In genomic region chr16:90727233-90728115, GRCm38 (mm10) we compare ENCODE assay signal across 8 mouse cellular contexts. TPM values are rescaled to one million over a fixed set of nuclear protein-coding genes. Genes with fewer than 3 reads are reported as not detected.
DNase-seq lines count a peak whose midpoint lies in the region; ATAC-seq and TF ChIP-seq lines count a peak whose summit lies in the region.

TSS of gene Mis18a (minus strand) at chr16:90727404.

- 0 out of 2 replicates have a peak, but pooled peaks have one; percentile 11 for TF ChIP-seq CTCF in bone marrow, adult 2 months (IDR thresholded peaks at IDR 0.05; ENCODE audit: control insufficient read depth, insufficient read depth, low read length)
- TF ChIP-seq CTCF in midbrain, postnatal 0 days (IDR thresholded peaks at IDR 0.05): peak; percentile 43

- peak within 1 kb of the TSS; percentile 62 for H3K27ac ChIP-seq in bone marrow, adult 2 months (ENCODE audit: control insufficient read depth, insufficient read depth, low read depth, low read length, poor library complexity)
- H3K27ac ChIP-seq in embryonic facial prominence, embryonic 15.5 days (replicated peaks): peak within 1 kb of the TSS; percentile 85
- H3K27ac ChIP-seq in limb, embryonic 14.5 days (replicated peaks; ENCODE audit: low read depth, low read length): peak within 1 kb of the TSS; percentile 65
- H3K27ac ChIP-seq in midbrain, postnatal 0 days (ENCODE audit: low read depth, low read length): 0 out of 2 replicates have a peak within 1 kb of the TSS, but pooled peaks have one; percentile 58

- H3K36me3 ChIP-seq in embryonic facial prominence, embryonic 15.5 days: 0 out of 2 replicates have a peak, but pooled peaks cover 13% of the 10 kb centered on the region
- peaks cover 8% of the 10 kb centered on the region for H3K36me3 ChIP-seq in limb, embryonic 14.5 days (ENCODE audit: control insufficient read depth, insufficient read depth, low read length)
- no peaks in the 10 kb centered on the region for H3K36me3 ChIP-seq in midbrain, postnatal 0 days (ENCODE audit: insufficient read depth, low read length)

- H3K9me3 ChIP-seq in embryonic facial prominence, embryonic 15.5 days (replicated peaks): no peaks in the 10 kb centered on the region
- 0 out of 2 replicates have a peak, but pooled peaks cover 2% of the 10 kb centered on the region for H3K9me3 ChIP-seq in limb, embryonic 14.5 days (ENCODE audit: control insufficient read depth, low read length)
- H3K9me3 ChIP-seq in midbrain, postnatal 0 days (ENCODE audit: low read length): peaks cover 3% of the 10 kb centered on the region; the same call in 1 of the 2 replicates

- DNase-seq in 416B (ENCODE audit: low read depth): peak; percentile 97
- peak; percentile 96 for DNase-seq in heart, adult 8-10 months (ENCODE audit: low spot score)
- peak; percentile 96 for DNase-seq in kidney, adult 9 months
- DNase-seq in limb, embryonic 14.5 days (ENCODE audit: low spot score): peak; percentile 95
- DNase-seq in midbrain, postnatal 0 days (ENCODE audit: low spot score): peak; percentile 97
- DNase-seq in spleen, postnatal 14 days (ENCODE audit: low spot score in 2 of 2): peak; percentile 90 to 94

- peak within 1 kb of the TSS; percentile 95 for H3K4me2 ChIP-seq in embryonic facial prominence, embryonic 15.5 days (replicated peaks)
- peak within 1 kb of the TSS; percentile 96 for H3K4me2 ChIP-seq in limb, embryonic 14.5 days (replicated peaks; ENCODE audit: low read depth, low read length, severe bottlenecking)
- peak within 1 kb of the TSS; percentile 96 for H3K4me2 ChIP-seq in midbrain, postnatal 0 days (ENCODE audit: low read depth, low read length, poor library complexity, severe bottlenecking)

- ATAC-seq in embryonic facial prominence, embryonic 15.5 days (ENCODE audit: insufficient number of reproducible peaks, low FRiP score, low TSS enrichment, low read depth): peak; percentile 94
- peak; percentile 96 for ATAC-seq in limb, embryonic 14.5 days (ENCODE audit: low FRiP score, low read depth)
- peak; percentile 92 for ATAC-seq in midbrain, postnatal 0 days (ENCODE audit: low FRiP score)

- peak within 1 kb of the TSS; percentile 88 for H3K4me3 ChIP-seq in bone marrow, adult 2 months (replicated peaks; ENCODE audit: control insufficient read depth, low read depth, low read length)
- peak within 1 kb of the TSS; percentile 83 for H3K4me3 ChIP-seq in embryonic facial prominence, embryonic 15.5 days (replicated peaks)
- peak within 1 kb of the TSS; percentile 75 for H3K4me3 ChIP-seq in limb, embryonic 14.5 days (replicated peaks; ENCODE audit: low read length)
- H3K4me3 ChIP-seq in midbrain, postnatal 0 days (ENCODE audit: low read depth, low read length): peak within 1 kb of the TSS; percentile 82

- 2% methylated on average over 53 of the region's 53 CpGs for WGBS in bone marrow, adult 2 months
- WGBS in embryonic facial prominence, embryonic 15.5 days: 1% methylated on average over 53 of the region's 53 CpGs
- 3% methylated on average over 53 of the region's 53 CpGs for WGBS in limb, embryonic 14.5 days
- WGBS in midbrain, postnatal 0 days: under 1% methylated on average over 53 of the region's 53 CpGs

- peak within 1 kb of the TSS; percentile 59 for H3K9ac ChIP-seq in embryonic facial prominence, embryonic 15.5 days
- H3K9ac ChIP-seq in limb, embryonic 14.5 days (ENCODE audit: low read depth, low read length, severe bottlenecking): peak within 1 kb of the TSS; percentile 82
- H3K9ac ChIP-seq in midbrain, postnatal 0 days (replicated peaks; ENCODE audit: low read length, poor library complexity, severe bottlenecking): peak within 1 kb of the TSS; percentile 37

- no peaks in the 10 kb centered on the region for H3K4me1 ChIP-seq in bone marrow, adult 2 months (ENCODE audit: control insufficient read depth, insufficient read depth, low read length)
- peaks cover 8% of the 10 kb centered on the region for H3K4me1 ChIP-seq in embryonic facial prominence, embryonic 15.5 days
- peaks cover 4% of the 10 kb centered on the region; the same call in 1 of the 2 replicates for H3K4me1 ChIP-seq in limb, embryonic 14.5 days (ENCODE audit: control insufficient read depth, insufficient read depth, low read length)
- peaks cover 3% of the 10 kb centered on the region; the same call in 1 of the 2 replicates for H3K4me1 ChIP-seq in midbrain, postnatal 0 days (ENCODE audit: insufficient read depth, low read length)

- peak; percentile 84; the same call in 1 of the 2 replicates for TF ChIP-seq POLR2A in bone marrow, adult 2 months (IDR thresholded peaks at IDR 0.05; ENCODE audit: borderline replicate concordance, control insufficient read depth, low read depth, low read length)
- peak; percentile 93; the same call in 1 of the 2 replicates for TF ChIP-seq POLR2A in limb, embryonic 14.5 days (IDR thresholded peaks at IDR 0.05; ENCODE audit: borderline replicate concordance, extremely low read depth, insufficient read depth, insufficient read length)

- no peaks in the 10 kb centered on the region for H3K27me3 ChIP-seq in embryonic facial prominence, embryonic 15.5 days
- H3K27me3 ChIP-seq in limb, embryonic 14.5 days (ENCODE audit: control insufficient read depth, insufficient read depth, low read length): no peaks in the 10 kb centered on the region
- no peaks in the 10 kb centered on the region for H3K27me3 ChIP-seq in midbrain, postnatal 0 days (ENCODE audit: insufficient read depth, low read length)

RNA-seq across cellular contexts. Expression of gene Mis18a, which starts in this region (rescaled TPM):
- 20.3 and 21.8 TPM in 2 replicates for polyA plus RNA-seq in bone marrow, adult 2 months (2011; ENCODE audit: insufficient read depth, insufficient read length, low replicate concordance, missing spikeins)
- 53.6 and 55.3 TPM in 2 replicates for polyA plus RNA-seq in embryonic facial prominence, embryonic 15.5 days (2015; fragmentation: Nextera tagmentation; extraction: Ambion mirVana)
- 1 to 10 TPM; 2.1 to 3.7 (median 2.8) TPM for total RNA-seq in heart, adult 8-10 months (2022)
- polyA plus RNA-seq in limb, embryonic 14.5 days (2012; rRNA removed): 45.7 and 48.4 TPM in 2 replicates
- polyA plus RNA-seq in limb, embryonic 14.5 days (2014; fragmentation: Nextera tagmentation; extraction: Ambion mirVana): 59.0 and 61.2 TPM in 2 replicates
- 13.8 and 19.6 TPM in 2 replicates for total RNA-seq in midbrain, postnatal 0 days (2014; rRNA removed)
- 23.6 and 24.9 TPM in 2 replicates for polyA plus RNA-seq in midbrain, postnatal 0 days (2015; fragmentation: Nextera tagmentation; extraction: Ambion mirVana)

Comparison
In these comparisons a context has a peak if more than half of its experiments do, and no peak if none do; other contexts are left out.
1. Peak in every context shown above with its lines: DNase-seq, ATAC-seq, H3K4me3 ChIP-seq and H3K27ac ChIP-seq.